Mouse (Mus musculus) macrophage (primary cell): ENCODE data around the gene Smad5. TPM values are rescaled to one million over a fixed set of nuclear protein-coding genes. Genes with fewer than 3 reads are reported as not detected.

ENCODE experiments used
- H3K27ac ChIP-seq: fragments of 350-480 bp; formaldehyde crosslinking; 2 replicates; pipeline ENCODE4 v1.9.0; 2021
- H3K36me3 ChIP-seq: fragments of 350-480 bp; formaldehyde crosslinking; 2 replicates; pipeline ENCODE4 v1.9.0; 2021; ENCODE audit errors: inconsistent target
- H3K4me3 ChIP-seq: fragments of 350-480 bp; formaldehyde crosslinking; 2 replicates; pipeline ENCODE4 v1.9.0; 2021; ENCODE audit errors: inconsistent target
- H3K79me2 ChIP-seq: fragments of 350-480 bp; formaldehyde crosslinking; 2 replicates; pipeline ENCODE4 v1.9.0; 2021; ENCODE audit errors: inconsistent target
- WGBS: methylation state at CpG from one replicate; pipeline ENCODE4 v1.1.7; 2026; ENCODE audit warnings: inconsistent platforms; ENCODE audit not compliant: missing documents; 5-methylcytosine and 5-hydroxymethylcytosine counted together
- polyA plus RNA-seq: library from polyadenylated mRNA; stranded (reverse); fragments of 250-400 nt; gene quantifications from 3 replicates; pipeline ENCODE4 v1.2.4, GENCODE M21; 2018; ENCODE audit warnings: inconsistent platforms

Gene Smad5
- polyA plus RNA-seq, 1 experiment from 2014 or later: 5.5 TPM

GRCm38 (mm10) chr13:56692011-56692410, 10.8 kb upstream of the Smad5 start:
- Histone ChIP-seq H3K27ac (no peak overlapping the region), H3K36me3 (no peaks in the 10 kb centered on the region)
- WGBS: 58% methylated on average over 7 of the region's 7 CpGs

GRCm38 (mm10) chr13:56692644-56693043, 10.2 kb upstream of the Smad5 start:
- 98% methylated on average over 6 of the region's 6 CpGs for WGBS
- Histone ChIP-seq H3K4me3 (no peak overlapping the region), H3K36me3 (no peaks in the 10 kb centered on the region), H3K27ac (no peak overlapping the region), H3K79me2 (no peaks in the 10 kb centered on the region)

More at GRCm38 (mm10) chr13:56692011-56692410, 10.8 kb upstream of the Smad5 start:
- Histone ChIP-seq H3K4me3 (no peak overlapping the region), H3K79me2 (no peaks in the 10 kb centered on the region)

- Histone ChIP-seq H3K27ac (no peak overlapping the region), H3K36me3 (no peaks in the 10 kb centered on the region), H3K4me3 (no peak overlapping the region), H3K79me2 (no peaks in the 10 kb centered on the region)
- WGBS: 93% methylated on average over 5 of the region's 5 CpGs
These were observed 7.1 kb upstream of the Smad5 start for GRCm38 (mm10) chr13:56695701-56696100.

GRCm38 (mm10) chr13:56696699-56697098, 6.1 kb upstream of the Smad5 start:
- no peaks in the 10 kb centered on the region for H3K36me3 ChIP-seq
- H3K27ac ChIP-seq: no peak overlapping the region
- H3K4me3 ChIP-seq: no peak overlapping the region
- no peaks in the 10 kb centered on the region for H3K79me2 ChIP-seq
- WGBS: 73% methylated on average over 5 of the region's 5 CpGs

GRCm38 (mm10) chr13:56697171-56697570, 5.6 kb upstream of the Smad5 start:
- WGBS: 95% methylated on average over 2 of the region's 2 CpGs

GRCm38 (mm10) chr13:56698391-56698790, 4.4 kb upstream of the Smad5 start:
- no peaks in the 10 kb centered on the region for H3K36me3 ChIP-seq
- no peak overlapping the region for H3K4me3 ChIP-seq
- no peaks in the 10 kb centered on the region for H3K79me2 ChIP-seq
- WGBS: 38% methylated on average over 9 of the region's 9 CpGs
- H3K27ac ChIP-seq: no peak overlapping the region

More at GRCm38 (mm10) chr13:56697171-56697570, 5.6 kb upstream of the Smad5 start:
- Histone ChIP-seq H3K27ac (no peak overlapping the region), H3K36me3 (no peaks in the 10 kb centered on the region), H3K79me2 (no peaks in the 10 kb centered on the region), H3K4me3 (no peak overlapping the region)

- Histone ChIP-seq H3K27ac (no peak overlapping the region), H3K36me3 (no peaks in the 10 kb centered on the region), H3K79me2 (peaks cover 7% of the 10 kb centered on the region; the same call in 1 of the 2 replicates), H3K4me3 (no peak overlapping the region)
- WGBS: 80% methylated on average over 2 of the region's 2 CpGs
These were observed 3.4 kb upstream of the Smad5 start for GRCm38 (mm10) chr13:56699370-56699769.

GRCm38 (mm10) chr13:56700981-56701380, 1.8 kb upstream of the Smad5 start:
- WGBS: 91% methylated on average over 1 of the region's 1 CpGs
- H3K79me2 ChIP-seq: peaks cover 23% of the 10 kb centered on the region
- H3K36me3 ChIP-seq: no peaks in the 10 kb centered on the region
- no peak overlapping the region for H3K27ac ChIP-seq
- H3K4me3 ChIP-seq: no peak overlapping the region

- Histone ChIP-seq H3K4me3 (no peak overlapping the region), H3K27ac (no peak overlapping the region), H3K79me2 (peaks cover 32% of the 10 kb centered on the region), H3K36me3 (no peaks in the 10 kb centered on the region)
- WGBS: 96% methylated on average over 10 of the region's 10 CpGs
These were observed 886 bp upstream of the Smad5 start for GRCm38 (mm10) chr13:56701924-56702323.

GRCm38 (mm10) chr13:56703222-56703870, 536 bp downstream of the Smad5 start:
- WGBS: 0% methylated on average over 58 of the region's 80 CpGs
- Histone ChIP-seq H3K36me3 (no peaks in the 10 kb centered on the region), H3K27ac (no peak overlapping the region), H3K79me2 (peaks cover 47% of the 10 kb centered on the region), H3K4me3 (peak overlapping the region; percentile 64)

- peak overlapping the region; percentile 64 for H3K4me3 ChIP-seq
- 6% methylated on average over 11 of the region's 11 CpGs for WGBS
- peaks cover 52% of the 10 kb centered on the region for H3K79me2 ChIP-seq
- H3K27ac ChIP-seq: no peak overlapping the region
- no peaks in the 10 kb centered on the region for H3K36me3 ChIP-seq
These were observed 1.1 kb downstream of the Smad5 start for GRCm38 (mm10) chr13:56703871-56704321.

- Histone ChIP-seq H3K79me2 (peaks cover 58% of the 10 kb centered on the region), H3K36me3 (no peaks in the 10 kb centered on the region), H3K27ac (no peak overlapping the region), H3K4me3 (no peak overlapping the region)
- WGBS: 69% methylated on average over 2 of the region's 2 CpGs
These were observed 1.8 kb downstream of the Smad5 start for GRCm38 (mm10) chr13:56704596-56704995.

GRCm38 (mm10) chr13:56707111-56707510, 4.3 kb downstream of the Smad5 start:
- H3K36me3 ChIP-seq: no peaks in the 10 kb centered on the region
- no peak overlapping the region for H3K4me3 ChIP-seq
- H3K79me2 ChIP-seq: peaks cover 82% of the 10 kb centered on the region
- no peak overlapping the region for H3K27ac ChIP-seq
- 89% methylated on average over 4 of the region's 4 CpGs for WGBS

GRCm38 (mm10) chr13:56707606-56708005, 4.8 kb downstream of the Smad5 start:
- 97% methylated on average over 4 of the region's 4 CpGs for WGBS
- H3K36me3 ChIP-seq: no peaks in the 10 kb centered on the region
- H3K4me3 ChIP-seq: no peak overlapping the region
- H3K79me2 ChIP-seq: peaks cover 86% of the 10 kb centered on the region
- no peak overlapping the region for H3K27ac ChIP-seq

GRCm38 (mm10) chr13:56710620-56711019, 7.8 kb downstream of the Smad5 start:
- 97% methylated on average over 2 of the region's 2 CpGs for WGBS
- Histone ChIP-seq H3K36me3 (no peaks in the 10 kb centered on the region), H3K27ac (no peak overlapping the region), H3K4me3 (no peak overlapping the region), H3K79me2 (peaks cover 67% of the 10 kb centered on the region)

GRCm38 (mm10) chr13:56712221-56712620, 9.4 kb downstream of the Smad5 start:
- no peak overlapping the region for H3K27ac ChIP-seq
- H3K4me3 ChIP-seq: no peak overlapping the region
- 98% methylated on average over 2 of the region's 2 CpGs for WGBS
- no peaks in the 10 kb centered on the region for H3K36me3 ChIP-seq
- peaks cover 51% of the 10 kb centered on the region; the same call in 1 of the 2 replicates for H3K79me2 ChIP-seq
